Mouse (Mus musculus) midbrain, postnatal 0 days (tissue): ENCODE results near the gene Coa4. TPM values are rescaled to one million over a fixed set of nuclear protein-coding genes. Genes with fewer than 3 reads are reported as not detected.
A peak's percentile ranks its signal among the peaks of the same experiment; 100 is the strongest.

Experiments
- ATAC-seq: fragments of 200-750 bp; cut with Nextera tagmentation; 2 replicates; pipeline ENCODE4 v1.8.0; 2017; ENCODE audit warnings: moderate number of reproducible peaks, mild to moderate bottlenecking, moderate TSS enrichment, moderate library complexity; ENCODE audit not compliant: low FRiP score
- DNase-seq: peaks from one replicate; pipeline ENCODE4 v3.0.0-alpha.2; 2015; ENCODE audit warnings: low spot score
- H3K27ac ChIP-seq: fragments of 300-500 bp; sonication (generic); 2 replicates; pipeline ENCODE4 v1.5.1; 2014; ENCODE audit warnings: low read depth, mild to moderate bottlenecking, low read length, mixed read lengths
- H3K27me3 ChIP-seq: fragments of 300-500 bp; sonication (generic); 2 replicates; pipeline ENCODE4 v1.6.1; 2014; ENCODE audit warnings: low read length, control low read depth, mixed read lengths; ENCODE audit not compliant: insufficient read depth
- H3K36me3 ChIP-seq: fragments of 300-500 bp; sonication (generic); 2 replicates; pipeline ENCODE4 v1.6.1; 2014; ENCODE audit warnings: low read length, control low read depth, mixed read lengths; ENCODE audit not compliant: insufficient read depth
- H3K4me1 ChIP-seq: fragments of 300-500 bp; sonication (generic); 2 replicates; pipeline ENCODE4 v1.6.1; 2014; ENCODE audit warnings: mild to moderate bottlenecking, control low read depth, antibody characterized with exemption, low read length, mixed read lengths; ENCODE audit not compliant: insufficient read depth
- H3K4me2 ChIP-seq: fragments of 300-500 bp; sonication (generic); 2 replicates; pipeline ENCODE4 v1.6.1; 2014; ENCODE audit warnings: low read depth, mild to moderate bottlenecking, low read length, mixed read lengths; ENCODE audit not compliant: poor library complexity, severe bottlenecking
- H3K4me3 ChIP-seq: fragments of 300-500 bp; sonication (generic); 2 replicates; pipeline ENCODE4 v1.5.1; 2014; ENCODE audit warnings: low read depth, mild to moderate bottlenecking, low read length, moderate library complexity
- H3K9ac ChIP-seq: fragments of 300-500 bp; sonication (generic); replicated peaks from 2 replicates; pipeline ENCODE4 v1.6.1; 2014; ENCODE audit warnings: mild to moderate bottlenecking, low read length, moderate library complexity, mixed read lengths; ENCODE audit not compliant: poor library complexity, severe bottlenecking
- H3K9me3 ChIP-seq: fragments of 300-500 bp; sonication (generic); 2 replicates; pipeline ENCODE4 v1.6.1; 2016; ENCODE audit warnings: low read length, control low read depth
- CTCF ChIP-seq: IDR thresholded peaks from 2 replicates; pipeline ENCODE4 v1.5.1; 2016; ENCODE audit warnings: antibody characterized with exemption, mild to moderate bottlenecking
- WGBS: fragments of 180-500 bp; shearing (Covaris S2); extraction: QIAGEN DNeasy Blood & Tissue Kit; methylation state at CpG from one replicate; pipeline ENCODE4 v1.1.7; 2014; 5-methylcytosine and 5-hydroxymethylcytosine counted together
- polyA plus RNA-seq: library from polyadenylated mRNA; unstranded; fragments of >200 nt; fragmentation: Nextera tagmentation; extraction: Ambion mirVana; gene quantifications from 2 replicates; pipeline ENCODE4 v1.2.1, GENCODE M21; 2015
- total RNA-seq: library from RNA; depleted of rRNA; stranded (reverse); fragments of >200 nt; gene quantifications from 2 replicates; pipeline ENCODE4 v1.2.3, GENCODE M21; 2014; rRNA removed

Coa4 gene
- 3.9 and 7.5 TPM in 2 replicates for total RNA-seq
- 5.7 and 6.5 TPM in 2 replicates for polyA plus RNA-seq

DNA sequence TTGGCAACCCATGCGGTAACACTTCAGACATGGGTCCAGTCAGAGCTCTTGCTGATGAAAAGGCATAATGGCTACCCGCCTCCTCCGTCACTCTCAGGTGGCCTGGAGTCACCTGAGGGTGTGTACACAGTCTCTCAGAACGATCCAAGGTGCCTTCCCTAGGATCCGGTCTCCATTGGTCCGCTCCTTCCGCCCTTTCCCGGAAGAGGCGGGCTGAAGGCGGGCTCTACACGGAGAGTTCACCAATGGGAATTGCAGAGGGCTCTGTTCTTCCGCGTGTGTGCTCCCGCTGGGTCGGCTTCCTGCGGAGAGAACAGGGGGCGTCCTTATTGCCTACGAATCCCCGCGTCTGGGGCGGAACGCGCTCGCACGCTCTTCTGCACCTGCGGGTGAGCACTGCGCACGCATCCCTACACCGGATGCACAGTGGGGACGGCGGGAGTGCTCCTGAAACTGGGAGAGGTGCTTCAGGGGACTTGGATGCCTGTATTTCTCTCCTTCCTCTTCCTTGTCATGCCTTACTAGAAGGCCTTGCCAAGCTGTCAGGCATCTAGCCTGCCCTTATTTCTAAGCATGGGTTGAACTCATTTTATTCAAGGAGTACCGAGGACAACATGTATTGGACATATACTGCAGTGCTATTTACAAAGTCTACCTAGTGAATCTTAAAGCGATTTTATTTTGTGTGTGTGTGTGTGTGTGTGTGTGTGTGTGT is at the start of gene Coa4:
Coa4 (plus strand) TSS at position 268 of the 715 bp plus-strand sequence.
- no peaks in the 10 kb centered on the region for H3K9me3 ChIP-seq
- H3K27me3 ChIP-seq, result no peaks in the 10 kb centered on the region
- WGBS, result under 1% methylated on average over 33 of the region's 33 CpGs
- peak within 1 kb of the TSS; percentile 60 for H3K4me3 ChIP-seq
- H3K27ac ChIP-seq, result peak within 1 kb of the TSS; percentile 91
- H3K4me2 ChIP-seq, result peak within 1 kb of the TSS; percentile 63
- ATAC-seq (peak; percentile 100), DNase-seq (peak; percentile 97)
- H3K4me1 ChIP-seq, result no peaks in the 10 kb centered on the region; the same call in 1 of the 2 replicates
- peak within 1 kb of the TSS; percentile 70 for H3K9ac ChIP-seq
- H3K36me3 ChIP-seq, result peaks cover 10% of the 10 kb centered on the region; the same call in 1 of the 2 replicates
- peak; percentile 48 for TF ChIP-seq CTCF

DNA sequence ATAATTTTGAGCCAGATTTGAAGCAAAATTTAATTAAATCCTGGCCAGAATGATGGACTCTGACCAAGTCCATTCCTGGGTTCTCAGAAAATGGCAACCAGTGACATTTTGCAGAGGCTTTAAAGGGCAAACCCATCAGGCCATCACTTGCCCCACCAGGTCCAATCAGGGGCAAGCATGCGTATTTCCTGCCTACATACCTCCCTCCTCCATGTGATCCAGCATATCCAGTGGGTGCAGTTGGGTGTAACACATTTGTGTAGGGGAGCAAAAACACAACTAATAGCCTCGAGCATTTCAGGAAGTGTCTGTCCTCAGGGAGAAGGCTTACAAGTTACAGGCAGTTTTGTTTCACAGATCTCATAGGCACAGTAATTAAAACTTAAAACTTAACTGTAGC is 49.6 kb upstream of the Coa4 start:
- no peak overlapping the region for H3K9ac ChIP-seq
- H3K9me3 ChIP-seq, result no peaks in the 10 kb centered on the region
- ATAC-seq (no peak), DNase-seq (no peak)
- H3K4me2 ChIP-seq, result no peak overlapping the region
- WGBS, result 73% methylated on average over 2 of the region's 2 CpGs
- no peak overlapping the region for H3K27ac ChIP-seq
- H3K27me3 ChIP-seq, result no peaks in the 10 kb centered on the region
- H3K4me1 ChIP-seq, result no peaks in the 10 kb centered on the region
- no peak overlapping the region for H3K4me3 ChIP-seq
- TF ChIP-seq CTCF, result no peak
- no peaks in the 10 kb centered on the region for H3K36me3 ChIP-seq

DNA sequence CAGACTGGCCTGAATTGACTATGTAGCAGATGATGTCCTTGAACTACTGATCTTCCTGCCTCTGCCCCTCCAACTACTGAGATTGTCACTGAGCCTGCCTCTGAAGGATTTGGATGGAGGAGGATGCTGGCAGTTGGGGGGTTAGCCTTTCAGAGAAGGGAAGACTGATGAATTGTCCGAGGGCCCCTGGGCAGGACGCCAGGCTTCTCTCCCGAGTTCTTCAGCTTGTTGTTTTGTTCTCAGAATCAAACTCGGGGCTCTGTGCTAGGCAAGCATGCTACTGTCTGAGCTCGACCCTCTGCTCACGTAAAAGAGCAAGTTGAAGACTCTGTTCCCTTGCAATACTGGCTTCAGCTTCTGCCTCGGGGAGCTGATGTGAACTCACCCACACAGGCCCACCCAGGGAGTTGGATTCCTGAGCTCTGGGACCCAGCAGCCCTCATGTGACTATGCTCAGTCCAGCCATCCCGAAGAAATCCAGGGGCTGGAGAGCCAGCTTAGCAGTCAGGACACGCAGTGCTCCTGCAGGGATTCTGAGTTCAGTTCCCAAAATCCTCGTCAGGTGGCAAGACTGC is 48.3 kb upstream of the Coa4 start:
- Histone ChIP-seq H3K27ac (no peak overlapping the region), H3K9ac (no peak overlapping the region), H3K27me3 (no peaks in the 10 kb centered on the region), H3K4me1 (0 out of 2 replicates have a peak, but pooled peaks cover 3% of the 10 kb centered on the region), H3K4me2 (no peak overlapping the region), H3K9me3 (no peaks in the 10 kb centered on the region), H3K36me3 (no peaks in the 10 kb centered on the region), H3K4me3 (no peak overlapping the region)
- 28% methylated on average over 10 of the region's 10 CpGs for WGBS
- ATAC-seq (peak; percentile 39), DNase-seq (peak; percentile 68)
- no peak for TF ChIP-seq CTCF

DNA sequence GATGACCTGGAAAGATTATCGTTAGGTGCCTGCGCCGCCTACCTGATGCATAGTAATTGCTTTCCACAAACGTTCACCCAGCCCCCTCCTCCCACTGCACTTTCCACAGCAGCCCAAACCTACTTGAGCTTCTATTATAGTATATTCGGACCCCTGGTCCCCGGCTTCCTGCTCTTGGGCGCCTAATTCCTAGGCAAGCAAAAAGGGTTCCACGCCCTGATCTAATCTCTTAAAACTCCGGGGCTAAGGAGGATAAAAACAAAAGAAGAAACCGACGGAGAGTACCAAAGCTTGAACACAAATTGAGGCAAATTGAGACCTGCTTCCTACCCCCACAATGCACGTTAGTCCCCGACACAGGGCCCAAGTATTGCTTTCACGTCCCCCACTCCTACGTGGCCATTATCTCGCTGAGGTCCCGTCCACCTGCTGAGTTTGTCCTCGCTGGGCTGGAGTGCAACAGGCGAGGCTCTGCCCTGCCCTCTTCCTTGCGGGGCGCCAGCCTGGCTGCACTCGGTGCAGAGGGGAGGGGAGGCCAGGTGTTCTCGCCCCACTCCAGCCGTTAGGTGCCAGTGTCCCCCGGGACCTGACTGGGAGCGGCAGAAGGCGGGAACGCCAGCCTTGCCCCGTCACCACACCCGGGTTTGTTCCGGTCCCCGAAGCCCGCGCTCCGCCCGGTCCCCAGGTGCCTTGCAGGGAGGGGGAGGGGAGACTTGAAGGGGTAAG is 44.3 kb upstream of the Coa4 start:
- peak overlapping the region; percentile 34 for H3K4me3 ChIP-seq
- H3K4me2 ChIP-seq, result peak overlapping the region; percentile 58
- no peaks in the 10 kb centered on the region for H3K27me3 ChIP-seq
- 0 out of 2 replicates have a peak overlapping the region, but pooled peaks have one; percentile 13 for H3K27ac ChIP-seq
- peaks cover 12% of the 10 kb centered on the region; the same call in 1 of the 2 replicates for H3K4me1 ChIP-seq
- ATAC-seq (no peak), DNase-seq (no peak)
- peak overlapping the region; percentile 37; the same call in 1 of the 2 replicates for H3K9ac ChIP-seq
- WGBS, result 7% methylated on average over 31 of the region's 36 CpGs
- no peaks in the 10 kb centered on the region for H3K36me3 ChIP-seq
- no peaks in the 10 kb centered on the region for H3K9me3 ChIP-seq
- no peak for TF ChIP-seq CTCF

DNA sequence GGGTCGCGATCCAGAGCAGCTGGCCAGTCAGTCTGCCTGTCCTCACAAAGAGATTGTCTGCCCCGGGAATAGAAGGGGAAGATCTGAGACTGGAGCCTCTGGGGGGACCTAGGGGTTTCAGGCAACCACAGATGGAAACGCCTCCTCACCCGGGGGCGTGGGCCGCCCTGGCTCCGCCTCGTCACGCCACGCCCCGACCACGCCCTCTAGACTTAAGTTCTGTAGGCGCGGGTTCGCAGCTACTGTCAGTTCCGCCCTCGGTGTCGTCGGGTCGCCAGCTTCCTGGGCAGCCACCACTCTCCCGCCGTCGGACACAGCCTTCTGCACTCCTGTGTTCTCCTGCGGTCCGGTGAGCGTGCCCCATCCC is 43.8 kb upstream of the Coa4 start, which contains the start of gene Ucp2:
Ucp2 (plus strand) TSS at position 221 of the 367 bp plus-strand sequence.
- no peak for TF ChIP-seq CTCF
- H3K27me3 ChIP-seq, result no peaks in the 10 kb centered on the region
- H3K9me3 ChIP-seq, result no peaks in the 10 kb centered on the region
- ATAC-seq (no peak), DNase-seq (peak; percentile 58)
- H3K36me3 ChIP-seq, result 0 out of 2 replicates have a peak, but pooled peaks cover 3% of the 10 kb centered on the region
- peak within 1 kb of the TSS; percentile 58 for H3K4me2 ChIP-seq
- peak within 1 kb of the TSS; percentile 18; the same call in 1 of the 2 replicates for H3K27ac ChIP-seq
- peak within 1 kb of the TSS; percentile 37; the same call in 1 of the 2 replicates for H3K9ac ChIP-seq
- H3K4me1 ChIP-seq, result peaks cover 12% of the 10 kb centered on the region; the same call in 1 of the 2 replicates
- 1% methylated on average over 26 of the region's 27 CpGs for WGBS
- peak within 1 kb of the TSS; percentile 34 for H3K4me3 ChIP-seq
